10 mouse cellular contexts compared by ENCODE assay signal in genomic region chr17:70754638-70755037, GRCm38 (mm10).
DNase-seq lines count a peak whose midpoint lies in the region; ATAC-seq and TF ChIP-seq lines count a peak whose summit lies in the region.
"Had no signal": no experiment of that assay in that cellular context is flagged by ENCODE, and none has a peak within 500 bp of the region (broad histone marks: within the 10 kb centered on the region; RNA-seq: fewer than 3 reads in every experiment).

No protein-coding gene starts in this region.

- ATAC-seq in heart, embryonic 14.5 days (ENCODE audit: insufficient number of reproducible peaks, insufficient read depth, low FRiP score, low read depth) = no peak
- ATAC-seq in forebrain, postnatal 0 days = no peak
- no peak for ATAC-seq in midbrain, embryonic 11.5 days (ENCODE audit: low FRiP score)
- ATAC-seq in granulocyte monocyte progenitor cell, adult 5-6 weeks (replicated peaks; ENCODE audit: poor library complexity, severe bottlenecking) = no peak

- 53% methylated on average over 7 of the region's 7 CpGs for WGBS in heart, embryonic 14.5 days
- WGBS in forebrain, postnatal 0 days = 52% methylated on average over 7 of the region's 7 CpGs
- 49% methylated on average over 7 of the region's 7 CpGs for WGBS in midbrain, embryonic 11.5 days

- H3K27ac ChIP-seq in heart, embryonic 14.5 days (replicated peaks in 1 of 2; ENCODE audit: control insufficient read depth in 1 of 2, insufficient read depth in 1 of 2, low read depth in 2 of 2, low read length in 2 of 2) = no peak overlapping the region
- peak overlapping the region; percentile 88 for H3K27ac ChIP-seq in ES-Bruce4 (ENCODE audit: insufficient read depth, low read length)
- no peak overlapping the region for H3K27ac ChIP-seq in forebrain, postnatal 0 days (ENCODE audit: low read depth, low read length)
- H3K27ac ChIP-seq in midbrain, embryonic 11.5 days (ENCODE audit: low read depth, low read length) = no peak overlapping the region

- H3K9ac ChIP-seq in heart, embryonic 14.5 days (ENCODE audit: low read length) = no peak overlapping the region
- peak overlapping the region; percentile 36 for H3K9ac ChIP-seq in ES-Bruce4 (ENCODE audit: low read depth, poor library complexity, severe bottlenecking)
- H3K9ac ChIP-seq in forebrain, postnatal 0 days = no peak overlapping the region
- H3K9ac ChIP-seq in midbrain, embryonic 11.5 days (ENCODE audit: low read length) = no peak overlapping the region

- intact Hi-C loops in heart, postnatal 14 days (cut with DNase I) = loop anchor here (1.0 to 10.0 kb wide), 4 partner anchors 16 to 430 kb away; partner anchors contain the start of genes Lpin2 and Tgif1

- TF ChIP-seq EP300 in ES-Bruce4 (IDR thresholded peaks at IDR 0.05; ENCODE audit: insufficient read depth, low read depth, low read length) = no peak

- no peak for TF ChIP-seq CTCF in ES-Bruce4 (IDR thresholded peaks at IDR 0.05; ENCODE audit: low read depth, low read length)
- no peak for TF ChIP-seq CTCF in forebrain, postnatal 0 days (IDR thresholded peaks at IDR 0.05; ENCODE audit: low read depth)

- DNase-seq in heart, postnatal 14 days = no peak
- no peak for DNase-seq in forebrain, postnatal 0 days
- DNase-seq in midbrain, embryonic 11.5 days (ENCODE audit: low spot score, missing footprints) = peak; percentile 89
- DNase-seq in layer of hippocampus, postnatal 25 days (ENCODE audit: extremely low spot score in 1 of 2, low spot score in 1 of 2) = no peak
- no peak for DNase-seq in urinary bladder, postnatal 36 days (ENCODE audit: low spot score in 2 of 2)

- H3K27me3 ChIP-seq in heart, embryonic 14.5 days (ENCODE audit: control insufficient read depth, insufficient read depth, low read length) = 0 out of 2 replicates have a peak, but pooled peaks cover 5% of the 10 kb centered on the region
- H3K27me3 ChIP-seq in ES-Bruce4 (ENCODE audit: control insufficient read depth, insufficient read depth, low read length, poor library complexity, severe bottlenecking) = no peaks in the 10 kb centered on the region
- no peaks in the 10 kb centered on the region for H3K27me3 ChIP-seq in forebrain, postnatal 0 days (ENCODE audit: insufficient read depth, low read length)
- H3K27me3 ChIP-seq in midbrain, embryonic 11.5 days (ENCODE audit: control insufficient read depth, insufficient read depth, low read length) = peaks cover 8% of the 10 kb centered on the region

- H3K9me3 ChIP-seq in heart, embryonic 14.5 days (ENCODE audit: control insufficient read depth, low read length) = no peaks in the 10 kb centered on the region
- no peaks in the 10 kb centered on the region for H3K9me3 ChIP-seq in ES-Bruce4 (replicated peaks; ENCODE audit: control insufficient read depth, insufficient read depth, low read length, poor library complexity, severe bottlenecking)
- H3K9me3 ChIP-seq in forebrain, postnatal 0 days (ENCODE audit: low read length) = no peaks in the 10 kb centered on the region
- H3K9me3 ChIP-seq in midbrain, embryonic 11.5 days (ENCODE audit: control insufficient read depth, low read length) = no peaks in the 10 kb centered on the region

- peak overlapping the region in 1 of 2 experiments; percentile 53; a peak in 1 of 4 replicates for H3K4me3 ChIP-seq in heart, embryonic 14.5 days (ENCODE audit: control insufficient read depth in 1 of 2, insufficient read depth in 1 of 2, low read depth in 1 of 2, low read length in 2 of 2)
- H3K4me3 ChIP-seq in ES-Bruce4 (ENCODE audit: low read depth, low read length) = no peak overlapping the region
- H3K4me3 ChIP-seq in forebrain, postnatal 0 days (ENCODE audit: low read depth, low read length) = no peak overlapping the region
- H3K4me3 ChIP-seq in midbrain, embryonic 11.5 days (ENCODE audit: low read depth, low read length) = no peak overlapping the region
- H3K4me3 ChIP-seq: erythroblast, embryonic 14.5 days had no signal

- H3K4me1 ChIP-seq in heart, embryonic 14.5 days (ENCODE audit: control insufficient read depth in 2 of 2, insufficient read depth in 2 of 2, low read length in 2 of 2) = peaks cover 10 to 12% of the 10 kb centered on the region in 2 experiments; a peak in 3 of 4 replicates
- peaks cover 12% of the 10 kb centered on the region for H3K4me1 ChIP-seq in ES-Bruce4 (ENCODE audit: control insufficient read depth, insufficient read depth, low read length)
- no peaks in the 10 kb centered on the region for H3K4me1 ChIP-seq in forebrain, postnatal 0 days (ENCODE audit: insufficient read depth)
- H3K4me1 ChIP-seq in midbrain, embryonic 11.5 days (ENCODE audit: control insufficient read depth, insufficient read depth, low read length) = peaks cover 12% of the 10 kb centered on the region

- no peak for TF ChIP-seq POLR2A in ES-Bruce4 (IDR thresholded peaks at IDR 0.05; ENCODE audit: insufficient read depth, low read length)

- H3K36me3 ChIP-seq in heart, embryonic 14.5 days (ENCODE audit: control insufficient read depth, insufficient read depth, low read length) = no peaks in the 10 kb centered on the region
- no peaks in the 10 kb centered on the region for H3K36me3 ChIP-seq in ES-Bruce4 (ENCODE audit: control insufficient read depth, insufficient read depth, low read length, poor library complexity, severe bottlenecking)
- no peaks in the 10 kb centered on the region for H3K36me3 ChIP-seq in forebrain, postnatal 0 days (ENCODE audit: insufficient read depth)
- H3K36me3 ChIP-seq in midbrain, embryonic 11.5 days (ENCODE audit: control insufficient read depth, insufficient read depth, low read length) = no peaks in the 10 kb centered on the region
- H3K36me3 ChIP-seq: G1E had no signal

- H3K4me2 ChIP-seq in heart, embryonic 14.5 days (ENCODE audit: low read length) = peak overlapping the region; percentile 92
- 0 out of 2 replicates have a peak overlapping the region, but pooled peaks have one; percentile 54 for H3K4me2 ChIP-seq in forebrain, postnatal 0 days (ENCODE audit: low read depth)
- no peak overlapping the region for H3K4me2 ChIP-seq in midbrain, embryonic 11.5 days
